Mouse (Mus musculus): ENCODE data around the gene Tm9sf2. TPM values are rescaled to one million over a fixed set of nuclear protein-coding genes. Genes with fewer than 3 reads are reported as not detected.
"Not testable (repeated sequence)": the region's sequence is repeated elsewhere in the genome, so short reads cannot be mapped to it uniquely, and the experiment has no call there.

The Tm9sf2 gene
- polyA plus RNA-seq (2015; fragmentation: Nextera tagmentation; extraction: Ambion mirVana): 112 and 118 TPM in 2 replicates

GRCm38 (mm10) chr14:122106822-122107468 lies at the start of gene Tm9sf2:
TSS of gene Tm9sf2 (plus strand) at chr14:122107038.
- ATAC-seq (ENCODE audit: low FRiP score): peak; percentile 94
- Histone ChIP-seq H3K27me3 (no peaks in the 10 kb centered on the region), H3K27ac (peak within 1 kb of the TSS; percentile 95)

DNA sequence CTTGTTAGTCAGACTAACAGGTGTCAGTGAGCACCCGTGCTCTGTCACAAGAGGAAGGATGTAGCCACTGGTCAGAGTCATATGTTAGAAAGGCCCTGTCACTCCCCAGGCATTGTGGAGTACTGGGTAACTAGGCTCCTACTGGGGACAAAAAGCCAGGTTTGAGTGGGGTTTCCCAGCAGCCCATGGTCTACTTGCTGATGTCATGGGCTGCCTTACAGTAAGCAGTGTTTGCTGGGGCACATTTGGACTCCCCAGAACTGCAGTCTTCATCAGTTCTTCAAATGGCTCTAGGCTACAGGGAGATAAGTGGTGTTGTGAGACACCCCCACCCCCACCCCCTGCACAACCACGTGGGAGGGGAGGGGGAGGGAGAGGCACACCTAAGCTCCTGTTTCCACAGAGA lies 48.9 kb upstream of the Tm9sf2 start:
- Histone ChIP-seq H3K9me3 (no peaks in the 10 kb centered on the region), H3K9ac (no peak overlapping the region), H3K4me1 (replicated peaks) (no peaks in the 10 kb centered on the region), H3K27me3 (no peaks in the 10 kb centered on the region), H3K27ac (no peak overlapping the region), H3K4me2 (no peak overlapping the region), H3K36me3 (no peaks in the 10 kb centered on the region), H3K4me3 (no peak overlapping the region)
- 46% methylated on average over 2 of the region's 2 CpGs for WGBS
- no peak for ATAC-seq (ENCODE audit: low FRiP score)

More at GRCm38 (mm10) chr14:122106822-122107468, at the start of gene Tm9sf2:
- Histone ChIP-seq H3K36me3 (peaks cover 8% of the 10 kb centered on the region), H3K4me3 (peak within 1 kb of the TSS; percentile 92), H3K9ac (peak within 1 kb of the TSS; percentile 93), H3K9me3 (no peaks in the 10 kb centered on the region), H3K4me2 (peak within 1 kb of the TSS; percentile 82), H3K4me1 (replicated peaks) (peaks cover 44% of the 10 kb centered on the region)
- WGBS: under 1% methylated on average over 76 of the region's 76 CpGs

DNA sequence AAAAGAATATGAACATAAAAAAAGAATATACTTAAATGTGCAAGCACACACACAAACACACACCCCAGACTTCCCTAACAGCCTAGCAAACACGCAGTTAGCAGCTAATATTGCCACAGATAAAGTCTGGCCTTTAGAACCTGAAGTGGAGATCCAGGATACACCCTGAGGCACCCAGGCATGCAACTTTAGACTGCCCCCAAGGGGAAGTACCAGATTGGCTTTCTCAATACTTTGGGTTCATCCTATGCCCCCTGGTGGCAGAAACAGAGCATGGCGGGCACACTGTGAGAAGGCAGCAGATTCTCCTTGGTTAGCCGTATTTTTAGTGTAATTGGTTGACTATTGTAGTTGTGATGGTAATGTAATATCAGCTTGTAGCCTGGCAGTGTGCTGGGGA lies 46.2 kb upstream of the Tm9sf2 start:
- Histone ChIP-seq H3K36me3 (no peaks in the 10 kb centered on the region), H3K4me3 (no peak overlapping the region), H3K9me3 (no peaks in the 10 kb centered on the region), H3K9ac (no peak overlapping the region), H3K4me1 (replicated peaks) (no peaks in the 10 kb centered on the region), H3K27ac (no peak overlapping the region), H3K4me2 (no peak overlapping the region), H3K27me3 (no peaks in the 10 kb centered on the region)
- 10% methylated on average over 3 of the region's 3 CpGs for WGBS
- no peak; the same call in 1 of the 2 replicates for ATAC-seq (ENCODE audit: low FRiP score)

DNA sequence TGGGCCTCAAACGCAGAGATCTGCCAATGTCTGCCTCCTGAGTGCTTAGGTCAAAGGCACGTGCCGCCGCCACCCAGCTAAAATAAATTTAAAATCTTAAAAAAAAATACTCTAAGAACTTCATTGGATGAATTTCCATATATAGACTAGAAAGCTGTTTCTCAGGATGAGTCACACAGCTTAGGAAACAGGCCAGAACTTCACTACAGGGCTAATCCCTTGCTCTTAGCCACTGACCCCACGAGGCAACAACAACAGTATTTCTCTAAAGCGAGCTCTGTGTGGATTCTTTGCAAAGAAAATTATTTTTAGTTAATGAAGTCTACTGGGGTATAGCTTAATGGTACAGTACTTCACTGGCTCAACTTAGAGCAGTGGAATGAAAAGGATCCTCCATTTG lies 45.5 kb upstream of the Tm9sf2 start:
- WGBS: 90% methylated on average over 6 of the region's 6 CpGs
- H3K4me3 ChIP-seq: no peak overlapping the region
- ATAC-seq (ENCODE audit: low FRiP score): no peak

DNA sequence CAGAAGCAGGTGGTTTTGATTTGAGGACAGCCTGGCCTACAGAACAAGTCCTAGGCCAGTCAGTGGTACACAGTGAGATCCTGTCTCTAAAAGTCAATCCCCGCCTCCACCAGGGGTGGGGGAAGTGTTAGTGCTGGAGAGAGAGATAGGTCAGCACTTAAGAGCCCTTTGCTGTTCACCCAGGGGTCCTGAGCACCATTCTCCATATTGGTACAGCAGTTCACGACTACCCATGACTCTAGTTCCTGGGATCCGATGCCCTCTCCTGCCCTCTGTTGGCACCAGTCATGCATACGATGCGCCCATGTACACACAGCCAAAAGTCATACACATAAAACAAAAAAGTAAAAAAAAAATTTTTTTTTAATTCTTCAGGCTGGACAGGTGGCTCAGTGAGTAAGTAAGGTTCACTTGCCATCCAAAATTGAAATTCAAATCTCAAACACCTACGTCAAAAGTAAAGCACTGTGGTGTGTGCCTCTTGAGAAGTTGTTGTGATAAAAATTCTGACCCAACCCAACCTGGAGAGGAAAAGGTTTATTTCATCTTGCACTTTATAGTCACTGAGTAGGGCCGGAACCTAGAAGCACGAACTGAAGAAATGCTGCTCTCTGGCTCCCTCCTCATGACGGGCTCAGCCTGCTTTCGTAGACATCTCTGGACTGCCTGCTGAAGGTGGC lies 44.3 kb upstream of the Tm9sf2 start:
- no peaks in the 10 kb centered on the region for H3K36me3 ChIP-seq
- H3K9me3 ChIP-seq: no peaks in the 10 kb centered on the region
- no peak overlapping the region for H3K4me3 ChIP-seq
- H3K4me1 ChIP-seq (replicated peaks): no peaks in the 10 kb centered on the region
- H3K27me3 ChIP-seq: no peaks in the 10 kb centered on the region
- no peak overlapping the region for H3K4me2 ChIP-seq
- no peak for ATAC-seq (ENCODE audit: low FRiP score)
- no peak overlapping the region for H3K27ac ChIP-seq
- H3K9ac ChIP-seq: no peak overlapping the region
- 84% methylated on average over 10 of the region's 10 CpGs for WGBS

More for the DNA sequence above, 45.5 kb upstream of the Tm9sf2 start:
- no peaks in the 10 kb centered on the region for H3K27me3 ChIP-seq
- no peaks in the 10 kb centered on the region for H3K36me3 ChIP-seq
- no peak overlapping the region for H3K27ac ChIP-seq
- H3K4me1 ChIP-seq (replicated peaks): no peaks in the 10 kb centered on the region
- H3K4me2 ChIP-seq: no peak overlapping the region
- H3K9me3 ChIP-seq: no peaks in the 10 kb centered on the region
- no peak overlapping the region for H3K9ac ChIP-seq

- no peaks in the 10 kb centered on the region for H3K36me3 ChIP-seq
- 84% methylated on average over 5 of the region's 5 CpGs for WGBS
- no peak overlapping the region for H3K9ac ChIP-seq
Observed at GRCm38 (mm10) chr14:122063599-122063998, 43.2 kb upstream of the Tm9sf2 start.

DNA sequence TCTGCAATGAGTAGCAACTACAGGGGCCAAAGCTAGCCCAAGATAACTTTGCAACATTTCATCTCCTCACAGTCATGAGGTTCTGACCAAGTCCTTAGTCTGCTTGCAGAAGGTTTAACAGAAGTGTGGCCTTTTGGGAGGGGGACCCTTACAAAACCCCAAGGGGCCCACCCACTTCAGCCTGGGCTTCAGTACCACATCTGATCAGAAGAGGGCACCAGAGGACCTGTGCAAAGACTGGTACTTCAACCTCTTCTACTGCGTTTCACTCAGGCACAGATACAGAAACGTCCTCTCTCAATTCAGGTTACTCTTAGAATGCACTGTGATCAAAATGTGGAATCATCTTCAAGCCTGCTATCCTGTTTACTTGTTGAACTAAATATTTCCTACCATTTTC lies 42.3 kb upstream of the Tm9sf2 start:
- Histone ChIP-seq H3K9me3 (no peaks in the 10 kb centered on the region), H3K4me3 (no peak overlapping the region), H3K36me3 (no peaks in the 10 kb centered on the region), H3K27ac (no peak overlapping the region), H3K9ac (no peak overlapping the region), H3K4me2 (no peak overlapping the region), H3K4me1 (replicated peaks) (no peaks in the 10 kb centered on the region), H3K27me3 (no peaks in the 10 kb centered on the region)
- ATAC-seq (ENCODE audit: low FRiP score): no peak; the same call in 1 of the 2 replicates
- WGBS: 13% methylated on average over 2 of the region's 2 CpGs

More at GRCm38 (mm10) chr14:122063599-122063998, 43.2 kb upstream of the Tm9sf2 start:
- H3K4me2 ChIP-seq: no peak overlapping the region
- no peak overlapping the region for H3K27ac ChIP-seq
- H3K9me3 ChIP-seq: no peaks in the 10 kb centered on the region
- H3K27me3 ChIP-seq: no peaks in the 10 kb centered on the region
- ATAC-seq (ENCODE audit: low FRiP score): no peak
- no peak overlapping the region for H3K4me3 ChIP-seq
- H3K4me1 ChIP-seq (replicated peaks): no peaks in the 10 kb centered on the region

DNA sequence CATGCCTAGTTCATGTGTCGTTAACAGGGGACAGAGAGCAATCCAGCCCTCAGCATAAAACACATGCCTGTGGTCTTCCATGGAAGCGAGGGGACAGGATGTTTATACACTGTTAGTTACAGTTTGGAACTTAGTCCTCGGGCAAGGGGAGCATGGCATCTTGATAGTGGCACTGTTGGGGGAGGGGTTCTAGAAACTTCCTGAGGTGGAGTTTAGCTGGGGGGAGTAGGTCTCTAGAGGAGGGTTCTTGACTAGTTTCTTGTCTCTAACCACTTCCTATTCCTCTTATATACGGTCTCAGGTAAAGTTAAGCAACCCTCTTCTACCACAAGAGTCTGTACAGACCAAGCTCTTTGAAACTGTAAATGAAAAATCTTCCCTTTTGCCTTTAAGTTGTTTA lies 40.6 kb upstream of the Tm9sf2 start:
- no peak overlapping the region for H3K9ac ChIP-seq
- H3K27me3 ChIP-seq: no peaks in the 10 kb centered on the region
- no peaks in the 10 kb centered on the region for H3K4me1 ChIP-seq (replicated peaks)
- no peaks in the 10 kb centered on the region for H3K36me3 ChIP-seq
- no peaks in the 10 kb centered on the region for H3K9me3 ChIP-seq
- H3K4me3 ChIP-seq: no peak overlapping the region
- 88% methylated on average over 4 of the region's 4 CpGs for WGBS
- H3K27ac ChIP-seq: no peak overlapping the region
- no peak for ATAC-seq (ENCODE audit: low FRiP score)
- no peak overlapping the region for H3K4me2 ChIP-seq

GRCm38 (mm10) chr14:122068036-122068435 lies 38.8 kb upstream of the Tm9sf2 start:
- H3K9ac ChIP-seq; H3K36me3 ChIP-seq; ATAC-seq (ENCODE audit: low FRiP score); H3K27ac ChIP-seq; H3K4me1 ChIP-seq (replicated peaks); H3K4me2 ChIP-seq; H3K4me3 ChIP-seq; H3K9me3 ChIP-seq; H3K27me3 ChIP-seq: not testable (repeated sequence)
- 19% methylated on average over 3 of the region's 3 CpGs for WGBS

DNA sequence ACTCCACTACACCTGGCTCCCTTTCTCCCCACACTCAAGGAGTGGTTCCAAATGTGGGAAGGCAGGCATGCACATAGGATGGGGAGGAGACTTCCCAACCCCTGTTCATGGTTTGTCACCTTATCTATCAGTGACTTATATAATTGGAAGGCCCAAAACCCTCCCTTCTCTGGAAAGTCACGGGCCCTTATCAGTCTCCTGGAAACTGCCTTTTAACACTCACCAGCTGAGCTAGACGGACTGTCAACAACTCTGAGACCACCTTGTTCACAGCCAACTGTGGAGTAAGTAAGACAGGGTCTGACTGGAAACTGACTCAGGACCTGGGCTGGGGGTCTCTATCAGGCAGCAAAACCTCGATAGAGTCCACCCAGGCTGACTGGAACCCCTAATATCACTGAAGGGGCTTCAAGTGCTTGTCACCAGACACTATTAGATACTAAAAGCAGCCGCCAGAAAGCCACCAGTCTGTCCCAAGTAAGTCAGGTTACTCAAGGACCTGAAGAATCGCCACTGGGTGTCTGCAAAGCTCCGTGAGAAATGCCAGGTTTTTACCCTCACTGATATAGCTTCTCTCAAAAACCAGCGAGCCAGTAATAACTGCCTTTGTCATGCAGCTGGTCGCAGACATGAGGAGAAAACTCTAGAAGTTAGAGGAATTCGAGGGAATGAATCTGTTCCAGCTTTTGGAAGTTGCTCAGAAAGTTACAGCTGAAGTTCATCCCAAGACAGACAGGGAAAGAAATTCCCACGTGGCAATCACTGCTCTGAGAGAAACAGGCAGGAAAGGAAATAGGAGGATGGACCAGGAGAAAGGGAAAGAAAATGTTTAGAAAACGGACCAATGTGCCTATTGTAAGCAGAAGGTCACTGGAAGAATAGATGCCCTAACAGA lies 37.8 kb upstream of the Tm9sf2 start:
- H3K9me3 ChIP-seq: no peaks in the 10 kb centered on the region
- no peaks in the 10 kb centered on the region for H3K27me3 ChIP-seq
- no peaks in the 10 kb centered on the region for H3K36me3 ChIP-seq
- H3K4me2 ChIP-seq: no peak overlapping the region
- ATAC-seq (ENCODE audit: low FRiP score): no peak
- no peak overlapping the region for H3K27ac ChIP-seq
- H3K4me3 ChIP-seq: no peak overlapping the region
- no peak overlapping the region for H3K9ac ChIP-seq
- 57% methylated on average over 11 of the region's 11 CpGs for WGBS
- H3K4me1 ChIP-seq (replicated peaks): no peaks in the 10 kb centered on the region

DNA sequence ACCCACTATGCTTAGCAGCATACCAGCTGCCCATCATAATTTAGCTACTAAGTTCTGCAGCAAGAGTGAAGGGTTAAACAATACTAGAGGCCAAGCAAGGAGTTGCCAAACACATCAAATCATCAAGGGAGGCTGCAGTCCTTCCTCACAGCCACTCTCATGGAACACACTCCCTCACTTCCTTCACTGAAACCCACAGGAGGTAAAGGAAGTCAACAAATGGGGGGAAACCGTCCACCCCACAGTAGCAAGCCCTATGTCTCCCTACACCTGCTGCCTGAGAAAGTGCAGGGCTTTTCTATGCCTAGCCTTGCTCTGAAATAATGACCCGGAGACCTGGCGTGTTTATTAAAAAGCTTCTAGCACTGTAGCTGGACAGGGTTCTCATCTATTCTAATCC lies 36.9 kb upstream of the Tm9sf2 start:
- Histone ChIP-seq H3K9ac (no peak overlapping the region), H3K27me3 (no peaks in the 10 kb centered on the region), H3K4me3 (no peak overlapping the region), H3K27ac (no peak overlapping the region), H3K9me3 (no peaks in the 10 kb centered on the region), H3K4me1 (replicated peaks) (no peaks in the 10 kb centered on the region), H3K36me3 (no peaks in the 10 kb centered on the region), H3K4me2 (no peak overlapping the region)
- 79% methylated on average over 3 of the region's 3 CpGs for WGBS
- no peak for ATAC-seq (ENCODE audit: low FRiP score)

DNA sequence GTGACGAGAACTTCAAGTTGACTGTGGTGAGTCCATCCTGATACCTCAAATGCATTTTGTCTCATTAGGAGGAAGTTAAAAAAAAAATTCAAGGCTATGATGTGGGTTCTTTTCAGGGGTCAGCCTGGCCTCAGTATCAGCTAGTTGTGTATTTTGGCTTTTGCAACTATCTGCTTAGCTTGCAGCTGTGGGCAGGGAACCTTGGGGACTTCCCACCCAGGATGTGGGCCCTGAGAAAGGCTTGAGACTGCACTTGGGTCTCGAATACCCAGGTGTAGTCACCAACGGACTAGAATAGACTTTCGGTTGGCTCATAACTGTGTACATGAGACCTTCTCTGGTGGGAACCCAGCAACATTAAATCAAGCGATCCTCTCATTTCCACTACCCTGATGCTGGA lies 33.4 kb upstream of the Tm9sf2 start:
- Histone ChIP-seq H3K36me3 (no peaks in the 10 kb centered on the region), H3K9me3 (no peaks in the 10 kb centered on the region), H3K9ac (no peak overlapping the region), H3K27me3 (no peaks in the 10 kb centered on the region), H3K27ac (no peak overlapping the region), H3K4me1 (replicated peaks) (no peaks in the 10 kb centered on the region), H3K4me2 (no peak overlapping the region), H3K4me3 (no peak overlapping the region)
- ATAC-seq (ENCODE audit: low FRiP score): no peak
- 95% methylated on average over 5 of the region's 5 CpGs for WGBS
